Mouse (Mus musculus): Measurements from ENCODE around the gene Mycbp2. TPM values are rescaled to one million over a fixed set of nuclear protein-coding genes. Genes with fewer than 3 reads are reported as not detected.

Gene Mycbp2
- total and polyA plus RNA-seq, 3 experiments, result 25.9 to 60.1 (median 29.5) TPM

DNA sequence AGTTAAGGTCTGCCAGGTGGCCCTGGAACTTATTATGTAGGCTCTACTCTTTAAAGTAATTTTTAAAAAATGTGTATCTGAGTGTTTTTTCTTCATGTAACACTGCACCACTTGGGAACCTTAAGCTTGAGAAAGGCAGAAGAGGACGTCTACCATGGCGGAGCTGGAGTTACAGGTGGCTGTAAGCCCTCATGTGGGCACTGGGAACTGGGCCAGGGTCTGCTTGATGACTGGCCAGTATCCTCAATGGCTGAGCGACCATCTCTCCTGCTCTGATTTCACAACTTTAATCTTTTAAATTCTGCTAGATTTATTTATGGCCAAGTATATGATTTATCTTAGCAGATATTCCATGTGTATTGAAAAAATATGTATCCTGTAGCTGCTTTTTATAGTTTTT is 124.9 kb downstream of the Mycbp2 start:
- no peaks in the 10 kb centered on the region for H3K9me3 ChIP-seq (replicated peaks; ENCODE audit: low read length)
- no peak for TF ChIP-seq MXI1 (IDR thresholded peaks at IDR 0.05; ENCODE audit: low read depth, low read length)
- in situ Hi-C loops (cut with MboI; ENCODE audit: low pct_ligation_motif_present, low pct_unique_long_range_greater_than_20kb, low sequenced_read_pairs), result loop anchor here (10.0 kb wide), 1 partner anchor 263 kb away; no protein-coding TSS in a partner anchor
- no peaks in the 10 kb centered on the region for H3K79me2 ChIP-seq (replicated peaks; ENCODE audit: control insufficient read depth, extremely low read depth, insufficient read depth, poor library complexity, severe bottlenecking)
- dilution Hi-C loops (cut with MboI; ENCODE audit: extremely low pct_ligation_motif_present, extremely low pct_unique_long_range_greater_than_20kb, low sequenced_read_pairs), result no loop called here
- no peaks in the 10 kb centered on the region for H3K4me1 ChIP-seq (ENCODE audit: control insufficient read depth in 1 of 2, insufficient read depth in 2 of 2)
- no peak overlapping the region for H3K4me2 ChIP-seq (ENCODE audit: insufficient read depth, low read depth, poor library complexity, severe bottlenecking)
- no peak overlapping the region for H3K4me3 ChIP-seq (replicated peaks in 1 of 3; ENCODE audit: low read depth in 2 of 3, low read length in 2 of 3, poor library complexity in 1 of 3)
- H3K36me3 ChIP-seq (replicated peaks in 1 of 2; ENCODE audit: control insufficient read depth in 1 of 2, insufficient read depth in 1 of 2, low read length in 1 of 2), result peaks cover 46 to 72% of the 10 kb centered on the region in 2 experiments
- H3K27ac ChIP-seq (ENCODE audit: insufficient read depth, low read depth), result no peak overlapping the region
- no peaks in the 10 kb centered on the region for H3K27me3 ChIP-seq (replicated peaks)
- no peak overlapping the region for H3K9ac ChIP-seq (ENCODE audit: insufficient read depth, low read depth)
- DNase-seq (ENCODE audit: extremely low read depth), result no peak

DNA sequence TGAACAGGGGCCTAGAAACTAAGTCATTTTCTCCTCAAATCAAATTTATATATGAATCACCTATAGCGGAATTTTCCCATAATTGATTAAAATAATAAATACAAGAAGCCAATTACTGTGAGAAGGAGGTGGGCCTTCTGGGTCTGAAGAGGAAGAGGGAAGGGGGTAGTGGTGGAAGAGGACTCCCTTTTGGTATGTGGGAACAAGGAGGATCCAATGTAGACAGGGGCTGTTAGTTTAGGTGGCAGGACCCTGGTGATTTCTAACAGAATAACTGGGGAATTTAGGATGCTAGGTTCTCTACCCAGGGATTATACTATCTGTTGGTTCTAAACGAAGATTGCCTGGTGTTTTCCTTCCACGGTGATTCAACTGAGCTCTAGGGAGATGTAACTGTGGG is 130.3 kb downstream of the Mycbp2 start:
- H3K4me3 ChIP-seq (replicated peaks in 1 of 3; ENCODE audit: low read depth in 2 of 3, low read length in 2 of 3, poor library complexity in 1 of 3), result no peak overlapping the region
- H3K4me1 ChIP-seq (ENCODE audit: control insufficient read depth in 1 of 2, insufficient read depth in 2 of 2), result no peaks in the 10 kb centered on the region
- no peak overlapping the region for H3K4me2 ChIP-seq (ENCODE audit: insufficient read depth, low read depth, poor library complexity, severe bottlenecking)
- TF ChIP-seq NRF1 (IDR thresholded peaks at IDR 0.05; ENCODE audit: low read depth, low read length), result no peak
- TF ChIP-seq MXI1 (IDR thresholded peaks at IDR 0.05; ENCODE audit: low read depth, low read length), result no peak
- no peak overlapping the region for H3K27ac ChIP-seq (ENCODE audit: insufficient read depth, low read depth)
- H3K27me3 ChIP-seq (replicated peaks), result no peaks in the 10 kb centered on the region
- H3K79me2 ChIP-seq (replicated peaks; ENCODE audit: control insufficient read depth, extremely low read depth, insufficient read depth, poor library complexity, severe bottlenecking), result no peaks in the 10 kb centered on the region
- no peak overlapping the region for H3K9ac ChIP-seq (ENCODE audit: insufficient read depth, low read depth)
- dilution Hi-C loops (cut with MboI; ENCODE audit: extremely low pct_ligation_motif_present, extremely low pct_unique_long_range_greater_than_20kb, low sequenced_read_pairs), result no loop called here
- peaks cover 43 to 71% of the 10 kb centered on the region in 2 experiments for H3K36me3 ChIP-seq (replicated peaks in 1 of 2; ENCODE audit: control insufficient read depth in 1 of 2, insufficient read depth in 1 of 2, low read length in 1 of 2)
- no peak for DNase-seq (ENCODE audit: extremely low read depth)
- no peaks in the 10 kb centered on the region for H3K9me3 ChIP-seq (replicated peaks; ENCODE audit: low read length)
- in situ Hi-C loops (cut with MboI; ENCODE audit: low pct_ligation_motif_present, low pct_unique_long_range_greater_than_20kb, low sequenced_read_pairs), result no loop called here

GRCm38 (mm10) chr14:103186658-103187057 is 160.0 kb downstream of the Mycbp2 start:
- TF ChIP-seq USF1 (IDR thresholded peaks at IDR 0.05; ENCODE audit: low read depth, low read length) (no peak), POLR2AphosphoS2 (IDR thresholded peaks at IDR 0.05; ENCODE audit: low read depth, low read length) (no peak)
- H3K4me1 ChIP-seq (ENCODE audit: control insufficient read depth in 1 of 2, insufficient read depth in 2 of 2), result peaks cover 0 to 7% of the 10 kb centered on the region in 2 experiments; a peak in 2 of 4 replicates
- H3K4me2 ChIP-seq (ENCODE audit: insufficient read depth, low read depth, poor library complexity, severe bottlenecking), result no peak overlapping the region
- H3K9ac ChIP-seq (ENCODE audit: insufficient read depth, low read depth), result no peak overlapping the region
- dilution Hi-C loops (cut with MboI; ENCODE audit: extremely low pct_ligation_motif_present, extremely low pct_unique_long_range_greater_than_20kb, low sequenced_read_pairs), result no loop called here
- in situ Hi-C loops (cut with MboI; ENCODE audit: low pct_ligation_motif_present, low pct_unique_long_range_greater_than_20kb, low sequenced_read_pairs), result no loop called here
- no peak overlapping the region for H3K4me3 ChIP-seq (replicated peaks in 1 of 3; ENCODE audit: low read depth in 2 of 3, low read length in 2 of 3, poor library complexity in 1 of 3)
- no peak overlapping the region for H3K27ac ChIP-seq (ENCODE audit: insufficient read depth, low read depth)
- H3K79me2 ChIP-seq (replicated peaks; ENCODE audit: control insufficient read depth, extremely low read depth, insufficient read depth, poor library complexity, severe bottlenecking), result no peaks in the 10 kb centered on the region
- H3K27me3 ChIP-seq (replicated peaks), result no peaks in the 10 kb centered on the region
- no peak for DNase-seq (ENCODE audit: extremely low read depth)
- H3K9me3 ChIP-seq (replicated peaks; ENCODE audit: low read length), result no peaks in the 10 kb centered on the region
- H3K36me3 ChIP-seq (replicated peaks in 1 of 2; ENCODE audit: control insufficient read depth in 1 of 2, insufficient read depth in 1 of 2, low read length in 1 of 2), result peaks cover 34 to 74% of the 10 kb centered on the region in 2 experiments

DNA sequence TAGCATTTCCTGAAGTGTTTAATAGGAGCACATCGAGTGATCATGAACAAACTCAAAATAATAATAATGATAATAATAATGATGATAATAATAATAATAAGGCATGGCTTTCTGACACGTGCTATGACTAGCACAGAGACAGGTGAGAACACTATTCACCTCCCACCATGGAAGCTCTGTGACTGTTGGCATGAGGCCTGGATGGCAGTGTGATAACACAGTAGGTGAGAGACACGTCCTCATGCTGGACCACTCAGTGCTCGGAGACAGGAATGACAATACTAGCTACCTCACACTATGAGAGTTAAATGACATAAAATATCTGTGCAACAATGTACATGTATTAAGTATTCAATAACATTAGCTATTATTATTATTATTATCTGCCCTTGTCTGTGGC is 160.5 kb downstream of the Mycbp2 start:
- Histone ChIP-seq H3K4me1 (ENCODE audit: control insufficient read depth in 1 of 2, insufficient read depth in 2 of 2) (peaks cover 0 to 7% of the 10 kb centered on the region in 2 experiments; a peak in 2 of 4 replicates), H3K4me2 (ENCODE audit: insufficient read depth, low read depth, poor library complexity, severe bottlenecking) (no peak overlapping the region), H3K9me3 (replicated peaks; ENCODE audit: low read length) (no peaks in the 10 kb centered on the region), H3K79me2 (replicated peaks; ENCODE audit: control insufficient read depth, extremely low read depth, insufficient read depth, poor library complexity, severe bottlenecking) (no peaks in the 10 kb centered on the region), H3K36me3 (replicated peaks in 1 of 2; ENCODE audit: control insufficient read depth in 1 of 2, insufficient read depth in 1 of 2, low read length in 1 of 2) (peaks cover 34 to 69% of the 10 kb centered on the region in 2 experiments), H3K9ac (ENCODE audit: insufficient read depth, low read depth) (no peak overlapping the region), H3K4me3 (replicated peaks in 1 of 3; ENCODE audit: low read depth in 2 of 3, low read length in 2 of 3, poor library complexity in 1 of 3) (no peak overlapping the region), H3K27ac (ENCODE audit: insufficient read depth, low read depth) (no peak overlapping the region), H3K27me3 (replicated peaks) (no peaks in the 10 kb centered on the region)
- DNase-seq (ENCODE audit: extremely low read depth), result no peak
- dilution Hi-C loops (cut with MboI; ENCODE audit: extremely low pct_ligation_motif_present, extremely low pct_unique_long_range_greater_than_20kb, low sequenced_read_pairs) (no loop called here), in situ Hi-C loops (cut with MboI; ENCODE audit: low pct_ligation_motif_present, low pct_unique_long_range_greater_than_20kb, low sequenced_read_pairs) (no loop called here)
- no peak for TF ChIP-seq ZKSCAN1 (IDR thresholded peaks at IDR 0.05; ENCODE audit: borderline replicate concordance, low read depth, low read length)
- no peak for TF ChIP-seq EP300 (IDR thresholded peaks at IDR 0.05; ENCODE audit: low read length)
- TF ChIP-seq USF1 (IDR thresholded peaks at IDR 0.05; ENCODE audit: low read depth, low read length), result no peak
- TF ChIP-seq HCFC1 (IDR thresholded peaks at IDR 0.05; ENCODE audit: low read depth, low read length), result no peak
- TF ChIP-seq KAT2A (IDR thresholded peaks at IDR 0.05; ENCODE audit: insufficient replicate concordance, low read length), result no peak
- no peak for TF ChIP-seq MYC (IDR thresholded peaks at IDR 0.05; ENCODE audit: low read depth, low read length)
- TF ChIP-seq SIN3A (IDR thresholded peaks at IDR 0.05; ENCODE audit: low read length), result no peak
- TF ChIP-seq MAX (IDR thresholded peaks at IDR 0.05; ENCODE audit: low read length), result no peak
- TF ChIP-seq ZMIZ1 (IDR thresholded peaks at IDR 0.05; ENCODE audit: low read depth, low read length), result no peak
- no peak for TF ChIP-seq NELFE (IDR thresholded peaks at IDR 0.05; ENCODE audit: low read depth, low read length)
- TF ChIP-seq CHD1 (IDR thresholded peaks at IDR 0.05; ENCODE audit: low read depth, low read length), result no peak

All from CH12.LX (cell line).